Mouse (Mus musculus) erythroid progenitor cell, adult 5-6 weeks (primary cell): ENCODE measurements around the gene Esm1. TPM values are rescaled to one million over a fixed set of nuclear protein-coding genes. Genes with fewer than 3 reads are reported as not detected.
"Not testable (repeated sequence)": the region's sequence is repeated elsewhere in the genome, so short reads cannot be mapped to it uniquely, and the experiment has no call there.

Experiments used
- ATAC-seq: replicated peaks from 2 replicates; pipeline ENCODE4 v1.8.0; 2016; ENCODE audit warnings: moderate number of reproducible peaks, mild to moderate bottlenecking, moderate TSS enrichment, inconsistent platforms; ENCODE audit not compliant: poor library complexity, low FRiP score, severe bottlenecking
- total RNA-seq, 2 experiments: library from RNA; stranded (forward) in 1 of 2; stranded (reverse) in 1 of 2; fragments of 150-400 nt in 1 of 2; fragments of 186-747, 209-891 nt in 1 of 2; gene quantifications; 2 replicates each; pipeline versions ENCODE4 v1.2.3 to v1.2.4; 2015 to 2017; ENCODE audit warnings: low replicate concordance in 2 of 2

The Esm1 gene
- total RNA-seq, 2 experiments from 2014 or later = not detected

DNA sequence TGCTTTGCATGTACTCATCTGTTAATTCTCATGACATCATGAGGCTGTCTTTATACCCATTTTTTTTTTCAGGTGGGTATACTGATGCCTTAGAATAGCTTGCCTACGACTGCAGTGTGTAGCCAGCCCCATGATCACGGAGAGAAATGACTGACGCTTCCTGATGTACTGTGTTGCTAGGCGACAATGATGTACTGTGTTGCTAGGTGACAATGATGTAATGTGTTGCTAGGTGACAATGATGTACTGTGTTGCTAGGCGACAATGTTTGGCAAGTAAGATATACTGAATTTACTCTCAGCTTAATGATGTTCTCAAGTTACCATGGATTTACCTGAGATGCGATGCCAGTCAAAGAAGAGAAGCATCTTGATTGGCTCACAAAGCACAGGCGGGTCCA lies 16.4 kb downstream of the Esm1 start, which contains the start of gene Gzmk:
Gene Gzmk, minus strand, starts transcription at position 98 of the 400 bp plus-strand sequence.
- no peak for ATAC-seq

DNA sequence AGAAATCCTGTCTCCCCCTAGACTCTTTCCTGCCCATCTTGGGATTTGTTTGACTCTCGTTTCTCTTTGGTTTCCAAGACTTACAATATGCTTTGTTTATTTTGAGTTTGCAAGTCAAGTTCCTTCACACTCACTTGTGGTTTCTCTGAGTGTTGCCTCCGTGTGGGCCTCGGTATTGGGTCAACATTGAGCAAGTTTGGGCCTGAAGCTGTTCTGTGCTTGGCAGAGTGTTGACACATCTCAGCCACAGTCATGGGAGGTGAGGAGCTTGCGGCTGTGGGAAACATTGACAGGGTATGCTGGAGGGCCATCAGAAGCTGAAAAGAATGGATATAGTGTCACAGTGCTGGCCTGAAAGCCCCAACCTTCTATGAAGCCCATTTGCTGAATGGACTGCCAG lies 17.6 kb downstream of the Esm1 start:
- ATAC-seq = no peak

DNA sequence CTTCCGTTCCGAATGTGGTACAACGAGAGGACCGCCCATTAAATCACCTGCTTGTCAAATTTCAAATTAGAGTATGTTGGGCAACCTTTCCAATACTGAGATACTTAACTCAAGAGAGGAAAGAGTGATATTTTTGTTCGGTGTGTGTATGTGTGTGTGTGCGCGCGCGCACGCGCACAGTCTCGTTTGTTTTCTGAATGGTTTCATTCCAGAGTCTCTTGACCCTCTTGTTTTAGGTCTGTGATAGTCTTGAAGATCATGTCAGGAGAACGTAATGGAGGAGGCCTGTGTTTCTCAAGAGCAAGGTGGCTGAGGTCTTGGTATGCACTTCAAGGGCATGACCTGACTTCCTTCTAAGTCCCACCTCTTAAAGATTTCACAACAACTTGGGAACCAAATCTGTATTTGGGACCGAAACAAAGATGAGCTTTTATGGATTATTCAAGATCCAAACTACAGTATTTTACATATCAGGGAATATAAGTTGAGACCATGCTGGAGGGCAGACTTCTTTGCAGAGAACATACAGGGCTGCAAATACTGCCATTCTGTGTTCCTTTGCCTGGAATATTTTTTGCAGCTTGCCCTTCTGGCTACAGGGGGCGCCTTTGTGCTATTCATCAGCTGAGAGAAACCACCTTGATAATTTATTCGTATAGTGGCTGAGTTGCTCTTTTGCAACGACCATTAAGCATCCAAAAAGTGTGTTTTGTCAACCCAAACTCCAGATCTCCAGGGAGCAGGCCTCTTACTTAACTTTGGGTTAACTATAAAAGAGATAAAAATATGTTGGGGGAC lies 18.4 kb downstream of the Esm1 start:
- ATAC-seq = no peak

DNA sequence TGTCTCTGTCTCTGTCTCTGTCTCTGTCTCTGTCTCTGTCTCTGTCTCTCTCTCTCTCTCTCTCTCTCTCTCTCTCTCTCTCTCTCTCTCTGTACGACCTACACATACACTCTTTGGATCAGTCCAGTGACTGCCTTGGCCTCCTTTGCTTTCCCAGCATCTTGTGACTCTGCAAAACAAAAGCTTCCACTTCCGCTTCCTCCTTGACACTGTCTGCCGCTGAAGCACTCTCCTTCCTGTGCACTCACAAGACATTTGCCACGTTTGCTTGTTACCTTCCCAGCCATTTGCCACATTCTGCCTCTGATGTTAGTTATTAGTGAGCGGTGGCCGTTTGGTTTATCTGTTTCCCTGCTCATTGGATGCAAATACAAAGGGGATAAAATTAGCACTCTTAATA lies 32.7 kb downstream of the Esm1 start:
- ATAC-seq = no peak

DNA sequence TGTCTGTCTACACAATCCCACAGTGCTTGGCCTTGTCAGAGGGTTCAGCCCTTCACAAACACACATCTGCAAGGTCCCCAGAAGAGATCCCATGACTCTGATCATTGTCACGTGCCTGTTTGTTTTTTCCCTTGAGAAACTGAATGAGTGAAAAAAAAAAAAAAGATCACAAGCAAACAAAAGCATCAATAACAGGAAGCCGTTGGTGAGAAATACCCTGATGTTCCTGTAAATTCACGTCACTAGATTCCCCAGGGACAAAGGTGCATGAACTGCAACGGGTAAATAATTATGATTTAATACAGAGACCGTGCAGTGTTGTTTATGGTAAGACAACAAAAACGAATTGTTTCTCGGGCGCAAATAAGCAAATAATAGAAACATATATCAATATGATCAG lies 35.6 kb downstream of the Esm1 start:
- ATAC-seq = no peak

DNA sequence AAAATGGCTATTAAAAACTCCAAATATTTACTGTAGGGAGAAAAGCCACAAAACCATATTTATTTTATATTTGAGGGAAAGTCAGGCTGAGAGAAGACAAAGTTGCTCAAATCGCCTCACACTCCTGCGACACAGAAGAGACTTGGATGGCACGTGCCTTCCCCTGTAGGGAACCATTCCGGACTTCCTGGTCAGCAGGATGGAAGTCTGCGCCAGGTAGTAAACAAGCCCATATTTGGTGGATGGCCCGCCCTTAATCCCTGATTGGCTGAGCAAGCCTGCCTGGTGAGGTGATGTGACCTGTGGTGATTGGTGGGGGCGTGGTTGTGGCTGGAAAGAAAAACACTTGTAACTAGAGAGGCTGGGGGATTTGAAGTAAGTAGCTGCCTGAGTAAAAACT lies 43.1 kb downstream of the Esm1 start:
- not testable (repeated sequence) for ATAC-seq

DNA sequence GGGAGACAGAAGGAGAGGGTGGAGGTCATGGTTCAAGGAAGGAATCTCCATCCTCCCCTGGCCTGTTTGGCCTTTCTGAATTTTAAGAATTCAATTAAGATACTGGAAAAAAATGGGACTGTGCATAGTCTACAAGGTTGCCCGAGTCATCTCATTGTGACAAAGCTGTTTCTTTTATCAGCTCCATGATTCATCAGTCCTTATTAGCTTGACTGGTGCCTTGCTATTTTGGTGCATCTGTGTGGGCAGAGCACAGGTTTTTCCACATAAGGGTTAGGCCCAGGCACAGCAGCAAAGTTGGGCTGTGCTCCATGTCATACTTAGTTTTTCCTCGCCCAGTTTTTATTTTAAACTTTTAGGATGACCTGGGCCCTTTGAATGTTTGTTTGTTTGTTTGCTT lies 47.3 kb downstream of the Esm1 start:
- no peak for ATAC-seq

DNA sequence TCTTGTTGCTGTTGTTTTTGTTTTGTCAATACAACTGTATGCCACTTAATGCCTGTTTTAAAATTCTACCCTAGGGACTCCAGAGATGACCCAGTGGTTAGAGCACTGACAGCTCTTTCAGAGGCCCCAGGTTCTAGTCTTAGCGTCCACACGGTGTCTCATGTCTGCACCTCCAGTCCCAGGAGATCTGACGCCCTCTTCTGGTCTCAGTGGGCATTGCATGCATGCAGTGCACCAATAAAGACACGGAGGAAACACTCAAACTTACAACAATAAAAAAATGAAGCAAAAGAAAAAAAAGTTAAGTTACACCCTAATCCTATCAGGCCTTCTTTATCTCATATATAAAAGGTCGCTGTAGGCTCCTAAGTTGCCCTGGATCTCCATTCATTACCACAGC lies 47.7 kb downstream of the Esm1 start:
- ATAC-seq = no peak

DNA sequence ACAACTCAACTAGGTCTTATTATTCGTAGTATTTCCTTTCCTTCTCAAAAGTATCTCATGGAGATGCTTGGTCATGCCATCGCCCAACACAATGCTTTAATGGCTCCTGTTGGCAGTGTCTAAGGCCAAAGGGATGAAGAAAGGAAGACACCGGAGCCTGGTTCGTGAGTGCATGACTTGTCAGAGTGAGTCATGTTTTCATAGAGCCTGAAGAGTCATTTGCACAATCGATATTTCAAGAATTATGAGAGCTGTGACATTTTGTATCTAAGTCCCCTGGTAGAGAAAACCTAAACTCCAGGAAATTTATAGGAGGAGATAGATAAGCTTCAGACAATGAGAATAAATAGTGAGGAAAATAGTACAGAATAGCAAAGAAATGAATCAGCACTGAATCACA lies 49.8 kb downstream of the Esm1 start:
- no peak for ATAC-seq

DNA sequence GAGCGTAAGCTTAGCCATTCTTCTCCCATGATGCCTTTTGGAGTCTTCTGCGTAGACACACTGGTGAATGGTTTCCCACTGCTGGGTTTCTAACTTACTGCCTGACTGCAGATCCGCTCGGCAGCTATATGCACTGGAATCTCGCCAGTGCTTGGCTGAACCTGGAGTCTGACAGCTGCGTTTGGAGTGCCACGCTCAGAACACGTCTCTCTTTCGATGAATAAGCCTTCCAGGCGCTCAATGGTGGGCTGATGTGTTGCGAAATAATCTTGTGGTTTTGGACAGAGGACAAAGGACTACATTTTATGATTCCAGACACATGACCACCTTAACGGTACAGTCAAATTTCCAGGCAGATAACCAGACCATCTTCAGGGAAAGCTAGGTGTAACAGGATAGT lies 53.4 kb downstream of the Esm1 start:
- ATAC-seq = no peak

DNA sequence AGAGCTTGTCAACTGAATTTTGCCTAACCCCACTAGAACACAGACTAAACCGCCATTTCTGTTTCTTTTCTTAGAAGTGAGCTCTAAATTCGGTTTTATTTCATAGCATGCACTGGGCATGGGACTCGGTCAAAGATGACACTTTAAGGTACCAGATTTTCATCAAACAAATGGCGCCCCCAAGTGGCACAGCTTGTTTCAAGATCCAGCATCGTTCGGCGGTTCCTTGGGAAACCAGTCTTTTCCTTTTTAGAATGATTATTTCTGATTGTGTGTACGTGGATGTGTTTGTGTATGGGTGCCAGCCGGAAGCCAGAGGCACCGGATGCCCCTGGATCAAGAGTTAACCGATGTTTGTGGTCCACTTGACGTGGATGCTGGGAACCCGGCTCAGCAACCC lies 55.8 kb downstream of the Esm1 start:
- no peak for ATAC-seq

DNA sequence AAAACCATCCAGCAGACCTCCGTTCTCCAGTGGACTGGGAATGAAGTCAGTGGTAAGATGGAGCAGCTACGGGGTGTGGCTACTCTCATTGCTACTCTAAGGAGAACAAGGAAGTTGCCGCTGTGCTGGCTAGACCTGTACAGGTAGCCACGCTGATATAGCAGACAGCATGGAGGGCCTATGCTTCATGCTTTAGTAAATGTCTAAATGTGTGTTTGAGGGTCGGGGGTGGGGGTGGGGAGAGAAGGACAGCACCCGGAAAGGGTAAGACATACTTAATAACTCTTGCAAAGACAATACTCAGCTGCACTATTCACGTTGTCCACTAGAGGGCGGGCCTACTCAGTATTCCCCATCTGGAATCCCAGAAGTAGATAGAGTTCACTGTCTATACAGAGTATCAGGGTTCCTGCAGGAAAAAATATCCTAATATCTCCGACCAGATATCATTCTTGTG lies 57.1 kb downstream of the Esm1 start:
- no peak for ATAC-seq

DNA sequence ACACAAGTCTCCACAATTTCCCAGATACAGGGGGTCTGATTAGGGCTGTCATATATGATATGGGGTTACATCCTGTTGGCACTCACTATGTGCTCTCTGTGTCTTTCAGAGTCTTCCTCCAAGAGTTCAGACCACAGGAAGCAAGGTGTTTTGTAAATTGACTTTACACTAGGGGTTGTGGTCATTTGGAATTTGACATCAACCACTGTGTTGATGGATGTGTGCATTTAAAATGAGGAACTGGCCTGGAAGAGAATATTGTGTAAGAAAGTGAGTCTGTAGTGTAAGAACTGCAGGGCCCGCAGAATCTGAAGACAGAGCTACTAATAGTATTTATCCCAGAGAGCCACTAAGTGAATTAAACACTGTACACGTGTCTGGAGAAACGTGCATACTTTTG lies 57.7 kb downstream of the Esm1 start:
- ATAC-seq = no peak

Other genes starting within 250 kb of the Esm1 start
- gene Ccno, start 221.9 kb upstream of the Esm1 start, total RNA-seq (2015; ENCODE audit: low replicate concordance) = 0.42 and 3.2 TPM in 2 replicates
- gene Ccno, start 221.9 kb upstream of the Esm1 start, total RNA-seq (2017; ENCODE audit: low replicate concordance) = not detected in 2 replicates
- not detected in 2 replicates for gene Mcidas, start 215.8 kb upstream of the Esm1 start, total RNA-seq (2015; ENCODE audit: low replicate concordance)
- gene Mcidas, start 215.8 kb upstream of the Esm1 start, total RNA-seq (2017; ENCODE audit: low replicate concordance) = not detected in 2 replicates
- gene Cdc20b, start 174.5 kb upstream of the Esm1 start, total RNA-seq (2015; ENCODE audit: low replicate concordance) = not detected in 2 replicates
- not detected in 2 replicates for gene Cdc20b, start 174.5 kb upstream of the Esm1 start, total RNA-seq (2017; ENCODE audit: low replicate concordance)
- gene Gpx8, start 163.2 kb upstream of the Esm1 start, total RNA-seq (2015; ENCODE audit: low replicate concordance) = 5.4 TPM in 1 of 2 replicates, not detected in the other
- gene Gpx8, start 163.2 kb upstream of the Esm1 start, total RNA-seq (2017; ENCODE audit: low replicate concordance) = 3.9 TPM in 1 of 2 replicates, not detected in the other
- 7.5 and 9.0 TPM in 2 replicates for gene Gzma, start 108.7 kb upstream of the Esm1 start, total RNA-seq (2015; ENCODE audit: low replicate concordance)
- 0.91 and 11.7 TPM in 2 replicates for gene Gzma, start 108.7 kb upstream of the Esm1 start, total RNA-seq (2017; ENCODE audit: low replicate concordance)
- gene Gzmk, start 16.2 kb downstream of the Esm1 start, total RNA-seq (2015; ENCODE audit: low replicate concordance) = not detected in 2 replicates
- not detected in 2 replicates for gene Gzmk, start 16.2 kb downstream of the Esm1 start, total RNA-seq (2017; ENCODE audit: low replicate concordance)
- not detected in 2 replicates for gene BC067074, start 83.5 kb downstream of the Esm1 start, total RNA-seq (2015; ENCODE audit: low replicate concordance)
- not detected in 2 replicates for gene BC067074, start 83.5 kb downstream of the Esm1 start, total RNA-seq (2017; ENCODE audit: low replicate concordance)